Mouse (Mus musculus): ENCODE results near the gene Sppl2b.

DNA sequence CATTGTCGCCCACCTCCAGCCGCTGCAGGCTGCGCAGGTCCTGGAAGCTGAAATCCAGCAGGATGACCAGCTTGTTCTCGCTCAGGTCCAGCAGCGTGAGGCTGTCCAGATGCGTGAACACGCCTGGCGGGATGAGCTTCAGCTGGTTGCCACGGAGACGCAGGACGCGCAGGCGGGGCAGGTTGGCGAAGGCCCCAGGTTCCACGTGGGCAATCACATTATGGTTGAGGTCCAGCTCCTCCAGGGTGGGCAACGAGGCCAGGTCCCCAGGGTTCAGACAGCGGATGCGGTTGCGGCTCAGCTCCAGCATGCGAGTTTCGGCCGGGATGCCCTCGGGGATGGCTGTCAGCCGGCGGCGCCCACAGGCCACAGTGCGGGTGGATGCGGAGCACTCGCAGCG is 19.5 kb upstream of the Sppl2b start:
- TF ChIP-seq CTCF (IDR thresholded peaks at IDR 0.05; ENCODE audit: insufficient read depth, low read depth, low read length): no peak
- no peak for TF ChIP-seq POLR2A (IDR thresholded peaks at IDR 0.05; ENCODE audit: insufficient read depth, low read depth, low read length)

All from olfactory bulb, adult 2 months (tissue).